Mouse (Mus musculus): ENCODE data around the gene Tcf21.

DNA sequence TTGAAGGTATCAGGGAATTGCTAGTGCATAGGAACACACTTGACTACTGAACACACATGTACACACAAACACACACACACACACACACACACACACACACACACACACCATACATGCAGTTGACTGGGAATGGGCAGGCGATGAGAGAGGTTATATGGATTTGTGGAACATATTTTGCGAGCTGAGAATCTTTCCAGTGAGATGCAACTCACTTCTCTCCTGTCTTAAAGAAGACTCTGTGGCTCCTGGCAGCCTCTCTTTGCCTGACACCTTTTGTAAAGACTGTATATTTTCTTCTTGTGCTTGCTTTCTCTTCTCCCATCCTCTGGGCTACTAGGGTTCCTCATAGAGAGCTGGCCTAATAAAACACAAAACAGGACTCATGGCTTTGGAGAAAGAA is 867 bp upstream of the Tcf21 start:
- TF ChIP-seq NANOG (IDR thresholded peaks at IDR 0.05; ENCODE audit: borderline replicate concordance, low read length) (no peak), CTCF (conservative IDR thresholded peaks at IDR 0.05; ENCODE audit: low read length) (no peak), POU5F1 (IDR thresholded peaks at IDR 0.05; ENCODE audit: borderline replicate concordance, low read length) (no peak)
